Mouse (Mus musculus): ENCODE measurements around the gene Mdga2. TPM values are rescaled to one million over a fixed set of nuclear protein-coding genes. Genes with fewer than 3 reads are reported as not detected.

The Mdga2 gene
- polyA plus RNA-seq, 1 experiment = 0.76 TPM

DNA sequence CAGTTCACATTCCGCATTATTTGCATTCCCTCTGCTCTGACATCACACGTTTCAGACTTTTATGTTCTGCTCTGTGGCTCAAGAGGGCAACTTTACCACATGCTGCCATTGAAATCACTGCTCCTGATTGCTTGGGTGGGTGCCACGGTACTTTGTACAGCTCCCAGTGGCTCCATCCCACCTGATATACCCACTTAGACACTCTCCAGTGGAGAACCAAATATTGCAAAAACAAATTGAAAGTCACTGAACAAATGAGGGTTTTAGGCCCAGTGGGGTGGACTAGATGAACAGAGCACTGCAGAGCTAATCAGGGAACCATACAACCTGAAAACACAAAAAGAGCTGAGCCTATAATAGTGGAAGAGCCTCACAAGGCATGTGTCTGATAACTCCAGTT lies 268.2 kb downstream of the Mdga2 start:
- TF ChIP-seq POLR2A (IDR thresholded peaks at IDR 0.05; ENCODE audit: low read depth, low read length) = no peak
- TF ChIP-seq CTCF (IDR thresholded peaks at IDR 0.05; ENCODE audit: borderline replicate concordance, insufficient read depth, low read length) = no peak
- H3K4me3 ChIP-seq (ENCODE audit: insufficient read depth, low read length) = no peak overlapping the region
- H3K27ac ChIP-seq (ENCODE audit: insufficient read depth, low read length) = no peak overlapping the region
- no peaks in the 10 kb centered on the region for H3K4me1 ChIP-seq (ENCODE audit: control insufficient read depth, insufficient read depth, low read length)

DNA sequence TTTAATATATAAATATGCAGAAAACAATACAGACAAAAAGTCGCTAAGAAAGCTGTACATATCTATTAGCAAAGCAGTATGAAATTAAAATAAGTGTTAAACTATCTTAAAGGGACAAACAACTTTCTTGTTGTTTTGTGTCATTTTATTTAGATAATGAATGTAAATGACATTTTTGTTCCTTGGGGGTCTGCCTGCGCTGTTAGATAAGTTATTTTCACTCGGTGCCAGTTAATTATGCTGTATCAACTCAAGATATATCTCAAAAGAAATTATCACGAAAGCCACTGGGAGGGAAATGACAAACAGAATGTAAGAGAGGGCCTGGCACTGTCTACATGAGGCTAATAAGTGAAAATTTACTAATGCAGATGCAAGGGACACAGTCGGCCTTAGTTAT lies 306.6 kb downstream of the Mdga2 start:
- Histone ChIP-seq H3K27ac (ENCODE audit: insufficient read depth, low read length) (no peak overlapping the region), H3K4me3 (ENCODE audit: insufficient read depth, low read length) (no peak overlapping the region), H3K4me1 (ENCODE audit: control insufficient read depth, insufficient read depth, low read length) (no peaks in the 10 kb centered on the region)
- no peak for TF ChIP-seq POLR2A (IDR thresholded peaks at IDR 0.05; ENCODE audit: low read depth, low read length)
- no peak for TF ChIP-seq CTCF (IDR thresholded peaks at IDR 0.05; ENCODE audit: borderline replicate concordance, insufficient read depth, low read length)

DNA sequence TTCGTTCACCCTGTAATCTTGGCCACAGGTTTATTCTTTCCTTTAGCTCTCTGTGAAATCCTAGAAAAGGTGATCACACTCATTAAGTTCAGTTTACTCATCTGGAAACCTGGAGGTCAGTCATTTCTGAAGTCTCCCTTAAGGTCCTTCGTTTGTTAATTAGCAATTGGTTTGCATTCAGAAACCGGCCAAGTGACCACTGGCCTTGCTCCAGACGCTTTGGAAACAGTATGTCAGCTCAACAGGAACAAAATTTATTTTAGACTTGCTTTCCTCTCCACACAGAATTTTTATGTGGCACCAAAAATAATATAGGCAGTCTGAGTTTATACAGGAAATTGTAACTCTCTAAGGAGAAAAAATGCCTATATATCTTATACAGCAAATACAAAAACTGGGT lies 323.0 kb downstream of the Mdga2 start:
- Histone ChIP-seq H3K4me1 (ENCODE audit: control insufficient read depth, insufficient read depth, low read length) (no peaks in the 10 kb centered on the region), H3K4me3 (ENCODE audit: insufficient read depth, low read length) (no peak overlapping the region), H3K27ac (ENCODE audit: insufficient read depth, low read length) (no peak overlapping the region)
- TF ChIP-seq CTCF (IDR thresholded peaks at IDR 0.05; ENCODE audit: borderline replicate concordance, insufficient read depth, low read length) = no peak
- TF ChIP-seq POLR2A (IDR thresholded peaks at IDR 0.05; ENCODE audit: low read depth, low read length) = no peak

DNA sequence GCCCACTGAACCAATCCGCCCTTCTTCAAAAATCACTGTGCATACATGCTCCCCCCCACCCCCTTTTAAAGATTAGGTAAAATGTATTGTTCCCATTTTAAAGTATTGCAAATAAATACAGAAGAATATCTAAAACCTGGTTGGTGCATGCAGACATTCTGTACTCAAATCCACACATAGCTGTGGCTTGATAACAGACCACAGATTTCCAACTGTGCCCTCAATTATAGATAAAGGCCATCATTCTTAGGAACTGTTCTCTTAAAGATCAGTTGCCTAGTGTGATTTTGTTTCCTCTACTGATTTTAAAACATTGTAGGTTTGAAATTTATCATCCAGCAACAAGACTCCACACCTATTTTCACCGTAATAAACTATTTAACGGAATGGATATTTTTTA lies 325.6 kb downstream of the Mdga2 start:
- Histone ChIP-seq H3K27ac (ENCODE audit: insufficient read depth, low read length) (no peak overlapping the region), H3K4me3 (ENCODE audit: insufficient read depth, low read length) (no peak overlapping the region), H3K4me1 (ENCODE audit: control insufficient read depth, insufficient read depth, low read length) (no peaks in the 10 kb centered on the region)
- TF ChIP-seq CTCF (IDR thresholded peaks at IDR 0.05; ENCODE audit: borderline replicate concordance, insufficient read depth, low read length) = no peak
- no peak for TF ChIP-seq POLR2A (IDR thresholded peaks at IDR 0.05; ENCODE audit: low read depth, low read length)

DNA sequence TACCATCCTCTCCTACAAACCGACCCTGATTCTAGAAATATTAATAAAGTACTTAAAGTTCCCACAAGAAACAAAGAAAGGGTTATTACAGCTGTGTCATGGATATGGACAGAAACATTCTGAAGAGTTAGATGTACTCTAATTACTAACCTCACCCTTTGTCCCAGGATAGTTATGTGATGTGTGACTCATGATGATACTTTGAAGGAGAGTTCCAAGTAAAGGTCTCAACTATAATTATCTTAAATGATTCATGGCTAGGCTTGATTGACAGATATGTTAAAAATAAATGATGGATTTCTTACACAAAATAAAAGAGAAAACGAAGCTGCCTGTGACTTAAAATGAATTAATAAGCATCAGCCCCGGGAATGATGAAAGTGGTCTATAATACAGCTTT lies 332.1 kb downstream of the Mdga2 start:
- Histone ChIP-seq H3K4me3 (ENCODE audit: insufficient read depth, low read length) (no peak overlapping the region), H3K27ac (ENCODE audit: insufficient read depth, low read length) (no peak overlapping the region)

DNA sequence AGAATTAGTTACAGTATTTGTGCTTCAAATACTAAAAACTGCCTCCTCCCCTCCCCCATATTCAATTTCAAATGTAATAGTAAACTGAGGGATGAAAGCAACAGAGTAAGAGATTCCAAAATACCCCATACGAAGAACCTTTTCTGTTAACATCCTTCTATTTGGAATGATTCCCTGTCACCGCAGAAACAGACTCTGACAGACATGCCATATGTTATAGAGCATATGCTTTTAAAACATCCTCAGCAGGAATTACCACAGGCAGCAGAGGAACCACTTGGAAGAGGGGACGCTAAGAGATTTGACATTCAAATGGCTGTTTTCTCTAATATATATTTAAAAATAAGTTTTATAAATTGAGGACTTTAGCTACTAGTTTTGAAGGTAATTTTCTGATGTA lies 333.1 kb downstream of the Mdga2 start:
- no peaks in the 10 kb centered on the region for H3K4me1 ChIP-seq (ENCODE audit: control insufficient read depth, insufficient read depth, low read length)
- TF ChIP-seq POLR2A (IDR thresholded peaks at IDR 0.05; ENCODE audit: low read depth, low read length) (no peak), CTCF (IDR thresholded peaks at IDR 0.05; ENCODE audit: borderline replicate concordance, insufficient read depth, low read length) (no peak)
- no peak overlapping the region for H3K4me3 ChIP-seq (ENCODE audit: insufficient read depth, low read length)
- H3K27ac ChIP-seq (ENCODE audit: insufficient read depth, low read length) = no peak overlapping the region

More for the DNA sequence above, 332.1 kb downstream of the Mdga2 start:
- no peak for TF ChIP-seq POLR2A (IDR thresholded peaks at IDR 0.05; ENCODE audit: low read depth, low read length)
- no peak for TF ChIP-seq CTCF (IDR thresholded peaks at IDR 0.05; ENCODE audit: borderline replicate concordance, insufficient read depth, low read length)
- no peaks in the 10 kb centered on the region for H3K4me1 ChIP-seq (ENCODE audit: control insufficient read depth, insufficient read depth, low read length)

DNA sequence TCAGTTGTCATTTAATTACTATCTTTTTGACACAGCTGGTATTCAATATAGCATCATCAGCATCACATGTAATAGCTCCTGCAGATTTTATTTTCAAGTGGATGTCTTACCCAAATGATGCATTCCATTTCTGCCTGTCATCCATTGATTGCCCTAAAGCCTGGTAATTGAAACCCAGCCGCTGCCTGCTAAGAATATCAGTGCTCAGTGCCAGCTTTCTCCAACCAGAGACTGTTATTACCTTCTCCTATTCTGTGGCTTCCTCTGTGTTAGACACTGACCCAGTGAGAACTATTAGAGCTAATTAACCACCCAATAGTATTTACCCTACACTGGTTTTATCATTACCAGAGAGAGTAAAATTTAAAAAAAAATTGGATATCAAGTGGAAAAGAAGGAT lies 333.7 kb downstream of the Mdga2 start:
- TF ChIP-seq CTCF (IDR thresholded peaks at IDR 0.05; ENCODE audit: borderline replicate concordance, insufficient read depth, low read length) (no peak), POLR2A (IDR thresholded peaks at IDR 0.05; ENCODE audit: low read depth, low read length) (no peak)
- Histone ChIP-seq H3K27ac (ENCODE audit: insufficient read depth, low read length) (no peak overlapping the region), H3K4me1 (ENCODE audit: control insufficient read depth, insufficient read depth, low read length) (no peaks in the 10 kb centered on the region), H3K4me3 (ENCODE audit: insufficient read depth, low read length) (no peak overlapping the region)

DNA sequence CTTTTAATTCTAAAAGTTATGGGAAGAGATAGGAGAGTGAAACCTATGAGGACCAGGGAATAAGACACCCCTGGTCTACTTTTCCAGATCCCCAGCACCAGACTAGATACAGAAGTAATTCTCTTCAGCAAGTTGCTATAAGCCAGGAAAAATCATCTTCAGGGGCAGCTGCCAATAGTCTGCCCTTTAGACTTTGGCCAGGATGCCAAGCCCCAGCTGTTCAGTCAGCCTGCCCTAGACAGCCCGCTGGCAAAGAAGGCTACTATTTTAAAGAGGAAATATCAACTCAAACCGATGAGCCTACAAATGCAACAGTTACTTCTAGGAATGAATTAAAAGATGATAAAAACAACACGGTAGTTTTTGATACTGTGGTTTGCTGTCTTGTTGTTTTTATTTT lies 356.1 kb downstream of the Mdga2 start:
- Histone ChIP-seq H3K27ac (ENCODE audit: insufficient read depth, low read length) (no peak overlapping the region), H3K4me3 (ENCODE audit: insufficient read depth, low read length) (no peak overlapping the region), H3K4me1 (ENCODE audit: control insufficient read depth, insufficient read depth, low read length) (no peaks in the 10 kb centered on the region)
- TF ChIP-seq POLR2A (IDR thresholded peaks at IDR 0.05; ENCODE audit: low read depth, low read length) (no peak), CTCF (IDR thresholded peaks at IDR 0.05; ENCODE audit: borderline replicate concordance, insufficient read depth, low read length) (no peak)

DNA sequence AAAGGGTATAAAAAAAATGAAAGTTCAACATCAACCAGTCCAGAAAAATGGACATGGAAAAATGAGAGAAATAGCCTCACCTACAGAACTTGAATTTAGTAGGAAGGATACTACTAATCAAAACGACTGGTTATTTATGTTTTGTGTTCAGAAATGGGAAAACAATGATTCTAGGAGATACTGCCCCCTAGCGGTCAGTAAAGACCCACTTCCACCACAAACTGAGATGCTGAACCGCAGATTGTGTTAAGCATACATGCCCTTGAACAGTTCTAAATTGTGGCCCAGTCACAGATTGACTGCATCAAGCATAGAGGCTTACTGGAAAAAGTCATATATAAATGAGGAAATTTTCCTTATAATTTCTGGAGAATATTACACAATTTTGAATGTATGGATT lies 369.2 kb downstream of the Mdga2 start:
- TF ChIP-seq POLR2A (IDR thresholded peaks at IDR 0.05; ENCODE audit: low read depth, low read length) = no peak
- no peak for TF ChIP-seq CTCF (IDR thresholded peaks at IDR 0.05; ENCODE audit: borderline replicate concordance, insufficient read depth, low read length)
- Histone ChIP-seq H3K27ac (ENCODE audit: insufficient read depth, low read length) (no peak overlapping the region), H3K4me3 (ENCODE audit: insufficient read depth, low read length) (no peak overlapping the region), H3K4me1 (ENCODE audit: control insufficient read depth, insufficient read depth, low read length) (no peaks in the 10 kb centered on the region)

DNA sequence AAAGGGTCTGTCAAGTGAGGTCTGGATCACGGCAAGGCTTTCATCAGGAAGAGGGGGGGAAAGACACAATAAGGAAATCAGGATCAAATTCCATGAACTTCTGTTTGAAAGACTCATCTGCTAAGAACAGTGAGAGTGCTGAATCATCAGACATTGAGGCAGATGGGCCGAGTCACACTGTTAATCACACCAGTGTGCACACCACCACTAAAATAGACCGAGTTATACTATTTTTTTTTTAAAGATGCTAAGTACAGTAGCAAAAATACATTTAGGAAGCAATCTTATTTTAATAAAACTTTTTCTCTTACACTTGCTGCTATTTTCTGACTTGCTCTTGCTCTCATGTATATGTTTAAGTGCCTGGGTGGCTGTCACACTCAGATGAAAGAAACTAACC lies 382.0 kb downstream of the Mdga2 start:
- Histone ChIP-seq H3K4me3 (ENCODE audit: insufficient read depth, low read length) (no peak overlapping the region), H3K4me1 (ENCODE audit: control insufficient read depth, insufficient read depth, low read length) (no peaks in the 10 kb centered on the region), H3K27ac (ENCODE audit: insufficient read depth, low read length) (no peak overlapping the region)
- TF ChIP-seq CTCF (IDR thresholded peaks at IDR 0.05; ENCODE audit: borderline replicate concordance, insufficient read depth, low read length) = no peak
- no peak for TF ChIP-seq POLR2A (IDR thresholded peaks at IDR 0.05; ENCODE audit: low read depth, low read length)

DNA sequence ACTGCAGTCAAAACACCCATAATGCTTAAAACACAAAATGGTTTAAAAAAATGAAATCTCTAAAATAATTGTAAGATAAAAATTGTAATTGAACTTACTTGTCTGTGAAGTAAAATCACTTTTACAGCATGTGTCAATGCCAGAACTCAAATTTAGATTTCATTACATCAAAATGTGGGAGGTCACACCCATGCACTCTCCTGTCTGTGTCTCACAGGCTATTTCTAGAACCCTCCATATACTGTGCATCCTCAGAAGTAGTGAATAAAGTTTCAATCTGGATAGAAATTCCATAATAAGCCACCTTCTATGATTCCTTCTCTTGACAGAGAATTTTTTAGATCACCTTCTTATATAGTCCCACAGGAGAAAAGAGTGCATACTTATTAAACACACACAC lies 466.7 kb downstream of the Mdga2 start:
- H3K27ac ChIP-seq (ENCODE audit: insufficient read depth, low read length) = no peak overlapping the region
- no peak overlapping the region for H3K4me3 ChIP-seq (ENCODE audit: insufficient read depth, low read length)
- TF ChIP-seq POLR2A (IDR thresholded peaks at IDR 0.05; ENCODE audit: low read depth, low read length) (no peak), CTCF (IDR thresholded peaks at IDR 0.05; ENCODE audit: borderline replicate concordance, insufficient read depth, low read length) (no peak)
- H3K4me1 ChIP-seq (ENCODE audit: control insufficient read depth, insufficient read depth, low read length) = no peaks in the 10 kb centered on the region

Measured in embryonic fibroblast, embryonic 13.5 days (primary cell).